Mouse (Mus musculus) testis, postnatal 10 days (tissue): ENCODE measurements around the gene Rrp12.
"Not testable (repeated sequence)": the region's sequence is repeated elsewhere in the genome, so short reads cannot be mapped to it uniquely, and the experiment has no call there.

Source experiments
- DNase-seq: peaks from one replicate; pipeline ENCODE4 v3.0.0; 2021; ENCODE audit warnings: low spot score

The Rrp12 gene

GRCm38 (mm10) chr19:41895460-41896318 lies at the start of gene Rrp12:
Gene Rrp12, minus strand, starts transcription at chr19:41896173.
- peak; percentile 74 for DNase-seq

- no peak for DNase-seq
Measured at GRCm38 (mm10) chr19:41943841-41944240, 47.9 kb upstream of the Rrp12 start.

GRCm38 (mm10) chr19:41938539-41938938 lies 42.6 kb upstream of the Rrp12 start:
- DNase-seq: no peak

- no peak for DNase-seq
Measured at GRCm38 (mm10) chr19:41935921-41936320, 39.9 kb upstream of the Rrp12 start.

GRCm38 (mm10) chr19:41934124-41934523 lies 38.2 kb upstream of the Rrp12 start:
- no peak for DNase-seq

- DNase-seq: peak; percentile 98
Measured at GRCm38 (mm10) chr19:41933179-41934086, 37.5 kb upstream of the Rrp12 start, which contains the start of the genes Exosc1 and Zdhhc16. Gene Exosc1, minus strand, starts transcription at chr19:41933423. Gene Zdhhc16, plus strand, starts transcription at chr19:41933480.

- DNase-seq: no peak
Measured at GRCm38 (mm10) chr19:41932686-41933085, 36.7 kb upstream of the Rrp12 start.

GRCm38 (mm10) chr19:41920412-41921067 lies 24.6 kb upstream of the Rrp12 start:
- no peak for DNase-seq

- DNase-seq: no peak
Measured at GRCm38 (mm10) chr19:41919471-41919870, 23.5 kb upstream of the Rrp12 start.

GRCm38 (mm10) chr19:41916853-41917252 lies 20.9 kb upstream of the Rrp12 start:
- DNase-seq: no peak

GRCm38 (mm10) chr19:41915294-41915693 lies 19.3 kb upstream of the Rrp12 start:
- no peak for DNase-seq

- not testable (repeated sequence) for DNase-seq
Measured at GRCm38 (mm10) chr19:41914592-41914882, 18.6 kb upstream of the Rrp12 start.

GRCm38 (mm10) chr19:41913774-41914591 lies 18.0 kb upstream of the Rrp12 start:
- no peak for DNase-seq

GRCm38 (mm10) chr19:41912121-41913080 lies 16.4 kb upstream of the Rrp12 start:
- DNase-seq: peak; percentile 65

GRCm38 (mm10) chr19:41911178-41912073 lies 15.5 kb upstream of the Rrp12 start, which contains the start of gene Pgam1:
Gene Pgam1, plus strand, starts transcription at chr19:41911923.
- peak; percentile 98 for DNase-seq

GRCm38 (mm10) chr19:41910396-41910795 lies 14.4 kb upstream of the Rrp12 start:
- no peak for DNase-seq

GRCm38 (mm10) chr19:41908736-41909135 lies 12.8 kb upstream of the Rrp12 start:
- DNase-seq: no peak

- DNase-seq: no peak
Measured at GRCm38 (mm10) chr19:41907079-41907760, 11.2 kb upstream of the Rrp12 start.
